Mouse (Mus musculus) kidney, adult 2 months (tissue): ENCODE measurements around the gene Tha1. TPM values are rescaled to one million over a fixed set of nuclear protein-coding genes. Genes with fewer than 3 reads are reported as not detected.

Experiments used
- DNase-seq: peaks from one replicate; pipeline ENCODE4 v3.0.0; 2021
- H3K27ac ChIP-seq: fragments of 200-500 bp; 2 replicates; pipeline ENCODE4 v1.5.1; 2012; ENCODE audit warnings: low read depth, low read length, control low read depth, inconsistent platforms; ENCODE audit not compliant: insufficient read depth
- H3K27me3 ChIP-seq: fragments of 200-500 bp; replicated peaks from 2 replicates; pipeline ENCODE4 v1.6.1; 2012; ENCODE audit warnings: mild to moderate bottlenecking, moderate library complexity, low read length, inconsistent platforms; ENCODE audit not compliant: control insufficient read depth, insufficient read depth
- H3K36me3 ChIP-seq: fragments of 200-500 bp; 2 replicates; pipeline ENCODE4 v1.6.1; 2012; ENCODE audit warnings: mild to moderate bottlenecking, moderate library complexity, low read length, inconsistent platforms; ENCODE audit not compliant: control insufficient read depth, insufficient read depth
- H3K4me1 ChIP-seq: fragments of 200-500 bp; 2 replicates; pipeline ENCODE4 v1.6.1; 2011; ENCODE audit warnings: low read length; ENCODE audit not compliant: control insufficient read depth, insufficient read depth
- H3K4me3 ChIP-seq: fragments of 200-500 bp; 2 replicates; pipeline ENCODE4 v1.5.1; 2011; ENCODE audit warnings: mild to moderate bottlenecking, low read depth, low read length, control low read depth; ENCODE audit not compliant: insufficient read depth
- CTCF ChIP-seq: fragments of 200-500 bp; conservative IDR thresholded peaks from 2 replicates; pipeline ENCODE4 v1.5.1; 2011; ENCODE audit warnings: low read depth, mild to moderate bottlenecking, control low read depth, low read length, moderate library complexity, mixed read lengths; ENCODE audit not compliant: insufficient read depth, insufficient read length
- POLR2A ChIP-seq: fragments of 200-500 bp; IDR thresholded peaks from one replicate; pipeline ENCODE4 v1.6.1; 2011; ENCODE audit warnings: low read depth, low read length, control low read depth
- WGBS: fragments of 180-500 bp; shearing (Covaris S2); methylation state at CpG from one replicate; pipeline ENCODE4 v1.1.7; 2018; 5-methylcytosine and 5-hydroxymethylcytosine counted together
- polyA plus RNA-seq: library from polyadenylated mRNA; depleted of rRNA; stranded (reverse); fragments of >200 nt; gene quantifications from 2 replicates; pipeline ENCODE4 v1.2.3, GENCODE M21; 2012

Gene Tha1
- polyA plus RNA-seq, 1 experiment, result 14.9 TPM

- Histone ChIP-seq H3K4me3 (no peak overlapping the region), H3K27ac (no peak overlapping the region), H3K36me3 (no peaks in the 10 kb centered on the region), H3K27me3 (no peaks in the 10 kb centered on the region), H3K4me1 (peaks cover 12% of the 10 kb centered on the region)
- WGBS, result 20% methylated on average over 8 of the region's 8 CpGs
- peak; percentile 86 for DNase-seq
- TF ChIP-seq POLR2A (no peak), CTCF (no peak)
Measured at GRCm38 (mm10) chr11:117881787-117882186, 8.5 kb upstream of the Tha1 start.

DNA sequence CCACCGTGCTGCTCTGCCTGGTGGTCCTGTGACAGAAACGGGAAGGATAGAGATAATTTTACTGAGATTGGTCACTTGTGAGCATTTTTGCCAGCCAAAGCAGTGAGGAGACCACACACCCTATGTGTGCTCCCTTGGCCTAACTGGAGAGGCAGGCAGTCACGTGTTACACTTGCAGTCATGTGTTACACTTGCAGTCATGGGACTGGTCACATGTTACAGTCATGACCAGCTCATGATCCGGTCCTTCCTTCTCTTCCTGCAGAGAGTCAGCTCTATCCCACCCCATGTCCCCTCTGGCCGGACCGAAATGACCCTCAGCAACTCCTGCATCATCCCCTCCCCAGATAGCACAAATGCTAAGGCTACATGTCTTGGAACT is 7.7 kb upstream of the Tha1 start:
- peaks cover 12% of the 10 kb centered on the region for H3K4me1 ChIP-seq

DNA sequence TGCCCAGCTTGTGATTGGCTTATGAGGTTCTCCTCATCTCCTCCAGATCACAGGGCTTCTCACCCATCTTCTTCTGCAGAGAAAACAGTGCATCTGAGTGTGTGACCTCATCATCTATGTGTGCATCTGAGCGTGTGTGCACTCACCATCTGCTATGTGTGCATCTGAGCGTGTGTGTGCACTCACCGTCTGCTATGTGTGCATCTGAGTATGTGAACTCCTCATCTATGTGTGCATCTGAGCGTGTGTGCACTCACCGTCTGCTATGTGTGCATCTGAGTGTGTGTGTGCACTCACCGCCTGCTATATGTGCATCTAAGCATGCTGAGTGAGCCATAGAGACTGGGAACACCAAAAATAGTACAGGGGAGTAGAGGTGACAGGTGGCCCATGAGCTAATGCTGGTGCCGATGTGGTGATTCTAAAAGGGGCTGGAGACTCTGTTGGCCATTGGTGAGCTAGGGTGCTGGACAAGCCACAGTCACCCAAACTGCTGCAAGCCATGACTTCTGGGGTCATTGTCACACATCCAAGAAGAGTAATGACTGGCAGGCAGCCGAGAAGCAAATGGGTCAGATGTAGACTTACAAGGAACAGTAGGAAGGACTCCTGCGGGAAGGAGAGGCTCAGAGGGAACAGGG is 7.2 kb upstream of the Tha1 start:
- Histone ChIP-seq H3K36me3 (no peaks in the 10 kb centered on the region), H3K27me3 (no peaks in the 10 kb centered on the region), H3K4me3 (no peak overlapping the region), H3K27ac (no peak overlapping the region), H3K4me1 (peaks cover 8% of the 10 kb centered on the region)
- DNase-seq, result no peak
- 91% methylated on average over 9 of the region's 9 CpGs for WGBS
- TF ChIP-seq CTCF (no peak), POLR2A (no peak)

More for the DNA sequence above, 7.7 kb upstream of the Tha1 start:
- Histone ChIP-seq H3K27ac (no peak overlapping the region), H3K36me3 (no peaks in the 10 kb centered on the region), H3K27me3 (no peaks in the 10 kb centered on the region), H3K4me3 (no peak overlapping the region)
- TF ChIP-seq POLR2A (no peak), CTCF (no peak)
- DNase-seq, result no peak
- 79% methylated on average over 6 of the region's 6 CpGs for whole genome bisulfite sequencing

- Histone ChIP-seq H3K4me3 (no peak overlapping the region), H3K4me1 (peaks cover 8% of the 10 kb centered on the region), H3K36me3 (no peaks in the 10 kb centered on the region), H3K27me3 (no peaks in the 10 kb centered on the region), H3K27ac (no peak overlapping the region)
- TF ChIP-seq CTCF (no peak), POLR2A (no peak)
- no peak for DNase-seq
- 82% methylated on average over 6 of the region's 6 CpGs for WGBS
Measured at GRCm38 (mm10) chr11:117879676-117880075, 6.4 kb upstream of the Tha1 start.

DNA sequence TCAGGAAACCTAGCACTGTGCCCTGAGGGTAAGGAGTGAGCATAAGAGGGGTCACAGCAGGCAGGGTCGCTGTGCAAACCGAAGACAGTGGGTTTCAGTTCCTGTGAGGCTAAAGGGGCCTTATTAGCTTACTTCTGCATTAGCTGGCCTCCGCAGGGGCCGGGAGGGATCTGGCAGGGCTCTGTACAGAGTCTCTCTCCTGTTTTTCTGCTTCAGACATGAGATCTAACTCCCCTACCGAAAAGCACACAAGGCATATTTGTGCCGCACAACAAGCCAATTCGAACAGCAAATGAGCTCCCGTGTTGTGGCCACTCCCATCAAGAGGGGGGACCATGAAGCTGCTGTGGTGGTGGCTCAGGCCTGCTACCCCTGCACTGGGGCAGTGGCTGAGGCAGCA is 5.6 kb upstream of the Tha1 start:
- TF ChIP-seq CTCF (no peak), POLR2A (no peak)
- 37% methylated on average over 8 of the region's 8 CpGs for WGBS
- Histone ChIP-seq H3K36me3 (no peaks in the 10 kb centered on the region), H3K27me3 (no peaks in the 10 kb centered on the region), H3K4me1 (peaks cover 8% of the 10 kb centered on the region), H3K4me3 (no peak overlapping the region), H3K27ac (no peak overlapping the region)
- no peak for DNase-seq

- H3K27ac ChIP-seq, result no peak overlapping the region
- TF ChIP-seq POLR2A, result no peak
- TF ChIP-seq CTCF, result no peak
- WGBS, result 14% methylated on average over 13 of the region's 13 CpGs
Measured at GRCm38 (mm10) chr11:117877917-117878745, 4.8 kb upstream of the Tha1 start.

DNA sequence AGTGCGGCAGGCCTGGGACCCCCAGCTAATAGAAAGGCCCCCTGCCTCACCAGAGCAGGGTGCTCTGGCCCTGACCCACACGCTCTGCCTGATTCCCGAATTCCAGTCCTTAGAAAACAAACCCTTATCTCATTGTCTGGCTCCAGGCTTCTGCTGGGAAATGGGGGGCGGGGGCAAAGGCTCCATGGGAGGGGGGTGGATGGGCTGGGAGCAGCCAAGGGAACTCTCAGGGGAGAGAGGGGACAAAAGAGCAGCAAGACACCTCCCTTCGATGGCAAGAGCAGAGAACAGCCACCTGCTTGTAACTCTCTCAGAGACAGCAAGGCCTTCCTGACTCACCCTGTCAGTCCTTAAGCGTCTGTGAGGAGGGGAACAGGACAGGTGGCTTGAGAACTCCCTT is 2.4 kb upstream of the Tha1 start:
- DNase-seq, result no peak
- Histone ChIP-seq H3K36me3 (no peaks in the 10 kb centered on the region), H3K27ac (no peak overlapping the region), H3K4me1 (peaks cover 12% of the 10 kb centered on the region), H3K27me3 (no peaks in the 10 kb centered on the region), H3K4me3 (no peak overlapping the region)
- WGBS, result 64% methylated on average over 6 of the region's 6 CpGs
- TF ChIP-seq POLR2A (no peak), CTCF (no peak)

More at GRCm38 (mm10) chr11:117877917-117878745, 4.8 kb upstream of the Tha1 start:
- Histone ChIP-seq H3K27me3 (no peaks in the 10 kb centered on the region), H3K4me1 (peaks cover 8% of the 10 kb centered on the region), H3K4me3 (no peak overlapping the region), H3K36me3 (no peaks in the 10 kb centered on the region)
- peak; percentile 49 for DNase-seq
